Mouse (Mus musculus) large intestine, adult 2 months (tissue): ENCODE results near the gene Tmigd3. TPM values are rescaled to one million over a fixed set of nuclear protein-coding genes. Genes with fewer than 3 reads are reported as not detected.
A peak's percentile ranks its signal among the peaks of the same experiment; 100 is the strongest.

Experiments
- DNase-seq: peaks from one replicate; pipeline ENCODE4 v3.0.0-alpha.2; 2012; ENCODE audit warnings: low read depth, low spot score
- WGBS: fragments of 180-500 bp; shearing (Covaris S2); methylation state at CpG from one replicate; pipeline ENCODE4 v1.1.7; 2018; 5-methylcytosine and 5-hydroxymethylcytosine counted together
- polyA plus RNA-seq: library from polyadenylated mRNA; depleted of rRNA; stranded (reverse); fragments of >200 nt; gene quantifications from 2 replicates; pipeline ENCODE4 v1.2.3, GENCODE M21; 2012; rRNA removed

Tmigd3 gene
- 0.48 and 0.51 TPM in 2 replicates for polyA plus RNA-seq

DNA sequence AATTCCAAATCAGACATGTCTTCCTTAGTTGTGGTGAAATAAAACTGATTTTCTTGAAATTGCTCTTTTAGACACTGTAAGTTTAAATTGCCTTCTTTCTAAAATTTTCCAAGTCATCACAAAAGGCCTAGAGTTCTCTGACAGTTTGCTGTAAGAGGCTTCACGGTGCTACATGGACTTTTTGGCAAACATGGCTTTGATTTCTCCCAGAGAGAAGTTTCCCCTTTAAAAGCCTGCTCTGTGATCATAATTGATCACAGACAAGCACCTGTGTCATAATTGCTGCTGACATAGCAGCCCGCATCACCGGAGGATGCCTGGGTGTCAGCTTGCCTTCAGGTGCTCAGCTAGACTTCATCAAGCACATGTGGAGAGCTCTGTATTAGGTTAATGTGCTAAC is at the start of gene Tmigd3, which contains the start of gene Adora3:
Gene Tmigd3, plus strand, starts transcription at position 346 of the 400 bp plus-strand sequence.
Gene Adora3, plus strand, starts transcription at position 301 of the 400 bp plus-strand sequence.
- no peak for DNase-seq
- WGBS, result 90% methylated on average over 3 of the region's 3 CpGs

DNA sequence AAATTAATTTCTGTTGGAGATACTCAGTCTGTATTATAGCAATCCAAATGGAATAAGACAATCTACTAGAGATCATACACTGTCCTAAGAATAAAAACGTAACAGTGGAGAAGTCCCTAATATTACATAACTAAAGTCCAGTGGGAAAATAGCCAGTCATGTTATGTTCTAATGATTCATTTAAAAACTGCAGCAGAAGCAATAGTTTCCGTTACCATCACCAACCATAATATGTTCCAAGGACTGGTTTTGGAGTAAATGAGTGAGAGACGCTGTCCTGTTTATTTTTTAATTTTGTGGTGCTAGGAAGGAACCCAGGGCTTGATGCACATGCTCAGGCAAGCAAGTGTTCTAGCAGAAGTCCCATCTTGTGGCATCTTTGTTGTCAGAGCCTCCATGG is 49.2 kb upstream of the Tmigd3 start:
- WGBS, result 84% methylated on average over 3 of the region's 3 CpGs
- no peak for DNase-seq

DNA sequence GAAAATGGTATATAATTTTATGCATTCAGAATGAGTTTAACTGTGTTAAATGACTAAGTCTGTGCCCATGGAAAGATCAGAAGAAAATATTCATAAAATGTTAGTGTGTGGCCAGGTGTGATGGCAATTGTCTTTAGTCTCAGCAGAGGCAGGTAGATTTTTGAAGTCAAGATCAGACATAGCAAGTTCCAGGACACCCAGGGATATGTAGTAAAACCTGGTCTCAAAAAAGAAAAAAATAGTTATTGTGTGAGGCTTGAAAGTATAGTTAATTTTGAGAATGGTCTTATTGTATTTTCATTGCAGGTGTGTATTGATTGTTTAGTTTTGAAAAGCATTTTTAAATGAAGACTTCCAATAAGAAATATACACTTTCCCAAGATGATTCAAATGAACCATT is 47.1 kb upstream of the Tmigd3 start:
- DNase-seq, result no peak

DNA sequence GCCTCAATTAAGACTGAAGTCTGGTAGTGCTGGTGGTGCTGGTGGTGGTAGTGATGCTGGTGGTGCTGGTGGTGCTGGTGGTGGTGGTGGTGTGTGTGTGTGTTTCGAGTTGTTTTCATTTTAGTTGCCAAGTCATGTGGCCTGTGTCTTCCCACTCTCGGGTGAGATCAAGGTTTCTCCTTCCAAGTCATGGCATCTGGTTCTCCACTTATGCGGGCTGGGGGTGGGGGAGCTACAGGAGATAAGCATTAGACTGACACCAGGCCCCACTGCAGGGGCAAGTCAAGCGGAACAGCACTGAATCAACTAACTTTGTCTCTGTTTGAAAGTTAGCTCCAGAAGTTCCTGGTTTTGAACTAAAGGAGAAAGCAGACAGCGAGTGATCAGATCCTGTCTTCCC is 46.6 kb upstream of the Tmigd3 start:
- no peak for DNase-seq
- 73% methylated on average over 5 of the region's 5 CpGs for WGBS

DNA sequence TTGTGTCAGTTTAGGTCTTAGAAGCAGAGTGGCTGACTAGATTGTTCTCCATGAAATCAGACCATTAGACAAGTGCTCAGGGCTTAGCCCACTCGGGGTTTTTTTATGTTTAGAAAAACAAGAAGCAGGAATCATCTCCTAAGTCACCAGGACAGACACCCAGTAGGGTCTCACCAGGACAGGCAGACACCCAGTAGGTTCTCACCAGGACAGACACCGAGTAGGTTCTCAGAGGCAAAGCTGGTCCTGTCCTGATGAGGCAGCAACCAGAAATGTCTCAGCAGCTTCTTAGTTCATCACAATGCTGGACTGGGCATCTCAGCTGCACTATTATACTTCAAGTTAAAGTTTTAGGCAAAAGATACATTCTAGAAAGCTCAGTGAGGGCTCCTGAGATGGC is 46.0 kb upstream of the Tmigd3 start:
- DNase-seq, result no peak

DNA sequence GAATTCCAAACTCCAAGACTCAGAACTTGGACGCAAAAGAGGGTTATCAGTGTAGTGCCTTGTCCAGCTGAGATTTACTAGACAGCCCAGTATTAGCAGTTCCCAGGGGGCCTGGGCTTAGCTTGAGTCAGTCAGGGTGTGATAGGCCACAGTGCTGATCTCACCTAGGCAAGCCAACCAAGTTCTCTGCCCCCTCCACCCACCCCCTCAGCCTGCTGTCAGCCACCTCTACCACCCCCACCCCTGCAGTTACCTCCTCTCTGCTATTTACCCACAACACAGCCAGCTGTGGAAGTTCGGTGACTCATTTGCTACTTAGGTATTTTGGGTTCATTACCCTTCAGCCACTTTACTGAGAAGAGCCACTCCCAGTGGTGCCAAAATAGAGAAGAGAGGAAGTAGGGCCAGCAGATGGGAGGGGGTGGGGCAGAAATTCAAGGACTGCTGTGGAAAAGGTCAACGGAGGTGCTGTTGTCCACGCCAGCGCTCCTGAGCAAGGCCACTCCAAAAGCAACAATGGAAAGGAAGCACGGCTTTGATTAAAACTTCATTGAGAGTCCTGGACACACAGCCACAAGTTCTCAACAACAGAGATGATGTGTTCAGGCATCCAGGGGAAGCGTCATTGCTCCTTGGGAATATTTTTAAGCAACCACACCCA is 45.1 kb upstream of the Tmigd3 start:
- 33% methylated on average over 7 of the region's 7 CpGs for WGBS
- no peak for DNase-seq

More for the DNA sequence above, 46.0 kb upstream of the Tmigd3 start:
- WGBS, result 64% methylated on average over 2 of the region's 2 CpGs

DNA sequence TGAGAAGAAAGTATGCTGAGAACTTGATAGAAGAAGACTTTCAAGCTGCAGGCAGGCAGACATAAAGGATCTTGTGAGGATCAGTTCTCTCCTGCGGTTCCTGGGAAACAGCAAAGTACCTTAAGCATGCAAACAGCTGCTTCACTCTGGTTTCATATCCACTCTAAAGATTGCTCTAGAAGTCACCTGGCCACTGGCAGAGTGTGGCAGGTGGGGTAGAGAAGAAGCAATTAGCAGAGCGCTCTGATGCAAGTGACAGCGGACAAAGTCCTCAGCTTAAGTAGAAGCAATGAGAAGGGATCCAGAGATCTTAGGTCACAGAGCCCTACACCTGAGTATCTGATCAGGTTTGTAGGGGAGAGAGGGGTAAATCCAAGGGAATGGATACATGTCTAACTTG is 39.1 kb upstream of the Tmigd3 start:
- DNase-seq, result no peak
- 71% methylated on average over 3 of the region's 3 CpGs for WGBS

DNA sequence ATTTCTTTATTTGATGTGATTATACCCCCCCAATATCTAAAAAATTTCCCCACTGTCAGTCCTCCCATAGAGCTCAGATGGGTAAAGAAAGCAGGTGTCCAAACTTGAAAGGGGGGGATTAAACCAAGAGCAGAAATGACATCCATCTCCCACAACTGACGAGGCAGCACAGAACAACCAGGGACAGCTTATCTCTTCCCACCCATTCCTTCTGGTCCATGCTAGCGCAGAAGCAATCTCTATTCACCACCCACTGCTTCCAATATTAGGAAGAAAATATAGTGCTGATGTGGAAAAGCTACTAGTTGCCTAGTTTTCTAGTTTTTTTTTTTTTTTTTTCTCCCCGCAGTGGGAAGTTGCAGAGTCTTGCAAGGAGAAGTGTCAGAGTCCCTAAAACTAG is 34.8 kb upstream of the Tmigd3 start:
- no peak for DNase-seq
- WGBS, result 79% methylated on average over 3 of the region's 3 CpGs

DNA sequence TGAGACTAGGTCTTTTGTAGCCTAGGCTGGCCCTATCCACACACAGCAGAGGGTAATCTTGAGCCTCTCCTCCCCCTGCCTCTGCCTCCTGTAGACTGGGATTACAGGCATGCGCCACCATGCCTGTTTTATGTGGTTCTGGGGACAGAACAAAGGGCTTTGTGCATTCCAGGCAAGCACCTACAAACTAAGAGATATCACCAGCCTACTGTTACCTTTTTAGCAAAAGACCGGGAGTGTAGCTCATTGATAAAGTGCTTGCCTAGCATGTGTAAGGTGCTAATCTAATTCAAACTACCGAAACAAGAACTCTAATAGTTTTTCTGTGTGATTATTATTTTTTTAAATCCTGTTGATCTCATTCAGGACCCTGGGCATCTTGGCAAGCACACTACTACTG is 33.8 kb upstream of the Tmigd3 start:
- WGBS, result 87% methylated on average over 3 of the region's 3 CpGs
- DNase-seq, result no peak

DNA sequence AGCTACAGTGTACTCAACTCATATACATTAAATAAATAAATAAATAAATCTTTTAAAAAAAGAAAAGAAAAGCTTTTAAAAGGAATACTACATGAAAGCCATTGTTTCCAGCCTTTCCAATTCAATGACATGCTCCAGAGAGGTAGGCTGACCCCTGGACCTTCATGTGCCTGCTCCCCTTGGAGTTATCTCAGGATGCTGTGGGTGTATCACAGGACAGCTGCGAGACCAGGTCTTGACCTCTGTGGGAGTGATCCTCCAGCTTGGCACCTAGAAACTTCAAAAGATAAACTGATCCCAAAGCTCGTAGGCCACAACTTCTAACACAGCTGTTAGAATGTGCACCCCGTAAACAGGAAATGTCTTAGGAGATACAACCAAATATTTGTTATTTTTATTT is 32.0 kb upstream of the Tmigd3 start:
- 84% methylated on average over 3 of the region's 3 CpGs for WGBS

DNA sequence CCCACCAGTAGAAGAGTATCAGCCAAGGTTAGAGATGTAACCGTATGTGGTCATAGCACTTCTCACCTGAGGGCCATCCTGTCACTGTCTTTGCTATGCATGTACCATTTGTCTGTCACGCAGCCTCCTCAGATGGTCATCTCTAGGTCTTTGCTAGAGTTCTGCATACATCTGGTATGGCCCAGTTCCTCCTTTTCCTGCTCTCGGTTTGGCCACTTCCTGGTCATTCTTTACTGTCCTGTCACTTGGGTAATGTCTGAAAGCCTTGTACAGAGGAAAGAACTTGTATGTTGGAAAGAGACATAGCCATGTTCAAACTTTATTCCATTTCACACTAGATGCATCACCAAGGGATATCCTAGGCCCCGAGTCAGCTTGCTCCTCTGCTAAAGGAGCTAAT is 30.9 kb upstream of the Tmigd3 start:
- 85% methylated on average over 4 of the region's 4 CpGs for WGBS
- DNase-seq, result no peak

More for the DNA sequence above, 32.0 kb upstream of the Tmigd3 start:
- DNase-seq, result no peak

DNA sequence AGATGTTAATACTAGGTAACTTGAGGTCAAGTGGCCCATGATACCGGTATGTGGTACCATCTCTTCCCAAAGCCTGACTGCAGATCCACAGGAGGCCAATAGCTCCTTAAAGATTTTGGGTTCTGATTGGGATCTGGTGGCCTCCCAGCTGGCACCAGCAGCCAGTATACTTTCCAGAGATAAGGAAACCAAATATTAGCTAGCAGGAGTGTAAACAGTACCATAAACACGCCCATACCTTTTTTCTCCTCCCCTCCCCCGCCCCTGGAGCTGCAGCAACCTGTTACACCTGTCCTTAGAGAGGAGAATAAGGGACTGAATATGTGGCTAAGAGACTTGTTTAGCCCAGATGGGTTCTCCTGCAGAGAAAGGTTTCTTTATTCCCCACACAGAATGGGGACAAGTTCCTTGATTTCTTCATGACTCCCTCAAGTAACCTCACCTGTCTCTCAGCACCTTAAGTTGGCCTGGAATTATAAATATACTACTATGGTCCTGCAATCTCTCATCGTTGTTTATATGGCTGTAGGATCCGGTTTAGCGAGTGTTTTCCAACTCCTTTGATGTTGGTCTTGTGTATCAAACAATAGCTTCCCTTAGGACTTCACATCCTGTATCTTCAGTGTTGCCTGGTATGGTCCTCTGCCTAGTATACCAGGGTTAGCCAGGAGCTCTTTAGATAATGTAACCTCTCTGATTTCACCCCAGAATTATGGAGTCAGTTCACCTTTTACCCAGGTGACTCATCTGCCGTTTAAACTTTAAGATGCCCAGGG is 24.2 kb upstream of the Tmigd3 start:
- peak; percentile 58 for DNase-seq
- 18% methylated on average over 7 of the region's 7 CpGs for whole genome bisulfite sequencing

DNA sequence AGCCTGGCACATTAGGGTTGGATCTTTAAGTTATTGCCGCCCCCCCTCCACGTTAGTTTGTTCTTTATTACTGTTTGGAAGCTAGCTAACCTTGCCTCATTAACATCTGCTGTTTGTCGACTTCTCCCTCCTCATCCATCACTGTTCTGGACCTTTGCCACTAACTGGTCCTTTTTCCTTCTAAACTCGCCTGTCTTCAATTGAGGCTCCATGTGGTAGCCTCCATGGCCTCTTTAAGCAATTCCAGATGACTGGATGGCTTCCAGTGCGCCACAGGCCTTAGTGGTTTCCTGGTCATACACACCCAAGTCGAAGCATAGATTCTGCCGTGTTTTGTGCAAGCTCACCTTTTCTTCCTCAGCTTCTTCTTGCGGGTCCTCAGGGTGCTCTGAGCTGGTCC is 16.9 kb upstream of the Tmigd3 start:
- 52% methylated on average over 8 of the region's 8 CpGs for WGBS
- DNase-seq, result no peak

DNA sequence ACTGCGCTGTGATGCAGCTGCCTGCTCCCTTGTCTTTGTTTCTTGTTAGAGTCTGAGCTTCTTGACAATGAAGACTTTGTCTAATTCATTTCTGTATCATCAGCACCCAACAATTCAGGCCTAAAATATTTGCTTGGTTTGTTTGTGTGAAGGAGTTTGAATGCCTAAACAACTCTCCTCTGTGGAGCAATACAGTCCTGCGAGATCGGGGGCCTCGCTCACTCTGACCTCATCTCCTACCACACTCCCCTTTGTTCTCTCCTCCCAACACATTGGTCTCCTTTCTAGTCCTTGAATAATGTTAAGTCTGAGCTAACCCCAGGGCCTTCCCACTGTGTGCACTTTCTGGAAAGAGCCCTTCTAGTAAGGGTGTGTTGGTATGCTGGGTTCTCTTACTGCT is 15.9 kb upstream of the Tmigd3 start:
- WGBS, result 88% methylated on average over 4 of the region's 4 CpGs
- DNase-seq, result no peak

DNA sequence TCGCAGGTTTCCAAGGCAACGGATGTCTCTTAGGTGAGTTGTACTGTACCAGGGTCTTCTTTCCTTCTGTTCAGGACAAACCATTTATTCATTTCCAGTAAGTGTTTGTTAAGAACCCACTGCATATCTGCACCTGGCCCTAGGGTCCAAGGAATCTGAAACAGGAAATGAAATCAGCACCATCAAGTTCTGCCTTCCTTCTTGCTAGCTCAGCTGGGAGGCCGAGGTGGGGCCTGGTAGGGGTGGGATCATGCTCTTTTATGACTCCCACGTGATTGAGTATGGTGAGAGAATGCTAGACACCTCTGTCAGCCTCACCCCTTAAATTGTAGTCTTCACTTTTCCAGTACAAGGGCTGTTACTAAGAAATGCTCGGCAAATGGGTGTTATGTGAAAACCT is 13.2 kb upstream of the Tmigd3 start:
- 50% methylated on average over 5 of the region's 5 CpGs for WGBS
- no peak for DNase-seq

DNA sequence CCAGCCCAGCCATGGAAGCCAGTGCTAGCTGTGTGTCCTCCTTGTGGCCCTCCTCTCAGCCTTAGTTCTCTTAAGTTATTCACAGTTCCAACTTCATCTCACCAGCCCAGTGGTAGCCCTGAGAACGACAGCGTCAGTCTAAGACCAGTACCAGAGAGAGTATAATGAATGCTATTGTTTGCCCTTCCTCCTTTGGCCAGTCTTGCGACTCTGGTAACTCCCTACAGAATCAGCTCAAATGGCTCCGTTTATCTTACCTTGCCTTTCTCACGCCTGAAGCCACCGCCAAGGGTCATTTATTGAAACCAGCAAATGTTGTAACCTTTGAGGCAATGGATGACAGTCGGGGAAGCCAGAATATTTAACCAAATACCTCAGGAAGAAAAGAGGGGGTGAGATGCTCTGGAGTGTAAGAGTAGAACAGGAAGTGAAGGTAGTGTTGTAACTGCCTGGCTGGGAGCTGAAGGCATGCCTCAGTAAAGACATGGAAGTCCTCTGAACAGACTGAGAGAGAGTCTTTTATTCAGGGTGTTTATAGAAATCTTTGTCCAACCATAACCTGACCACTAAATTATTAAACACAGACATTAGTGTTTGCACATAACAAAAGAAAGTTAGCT is 8.8 kb upstream of the Tmigd3 start:
- 24% methylated on average over 7 of the region's 7 CpGs for WGBS

DNA sequence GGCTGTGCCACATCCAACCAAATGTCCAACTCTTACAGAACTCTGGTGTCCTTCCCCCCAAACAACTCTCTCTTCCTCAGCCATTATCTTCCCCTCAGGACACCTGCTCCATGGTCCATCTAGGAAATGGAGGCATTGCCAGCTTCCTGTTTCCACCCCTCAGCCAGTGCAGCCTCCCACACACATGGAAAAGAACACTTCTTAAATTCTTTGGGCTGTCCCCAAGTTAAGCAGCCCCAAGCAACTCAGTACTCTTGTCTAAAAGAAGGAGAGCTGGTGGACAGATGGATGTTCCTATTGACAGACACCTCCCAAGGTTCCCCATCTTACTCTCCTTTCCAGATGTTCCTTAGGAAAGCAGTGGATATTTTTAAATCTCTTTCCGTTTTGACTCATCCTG is 6.6 kb upstream of the Tmigd3 start:
- no peak for DNase-seq
- WGBS, result 65% methylated on average over 1 of the region's 1 CpGs

More for the DNA sequence above, 8.8 kb upstream of the Tmigd3 start:
- no peak for DNase-seq

DNA sequence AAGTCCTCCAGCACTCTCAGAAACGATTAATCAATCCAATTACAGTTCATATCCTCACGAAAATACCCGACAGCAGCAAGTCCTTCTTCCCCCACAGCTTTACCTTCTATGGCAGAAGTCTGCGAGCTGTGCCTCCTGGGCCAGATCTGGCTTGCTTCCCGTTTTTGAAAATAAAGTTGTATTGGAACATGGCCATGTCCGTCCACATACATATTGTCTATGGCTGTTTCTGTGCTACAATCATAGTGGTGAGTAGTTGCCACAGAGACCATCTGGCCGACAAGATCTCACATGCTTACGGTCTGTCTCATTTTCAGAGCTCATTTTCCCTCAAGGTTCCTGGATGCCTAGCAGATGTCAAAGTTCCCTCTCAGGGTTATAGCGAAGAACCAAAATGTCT is 5.6 kb upstream of the Tmigd3 start:
- DNase-seq, result no peak
- WGBS, result 70% methylated on average over 9 of the region's 9 CpGs

DNA sequence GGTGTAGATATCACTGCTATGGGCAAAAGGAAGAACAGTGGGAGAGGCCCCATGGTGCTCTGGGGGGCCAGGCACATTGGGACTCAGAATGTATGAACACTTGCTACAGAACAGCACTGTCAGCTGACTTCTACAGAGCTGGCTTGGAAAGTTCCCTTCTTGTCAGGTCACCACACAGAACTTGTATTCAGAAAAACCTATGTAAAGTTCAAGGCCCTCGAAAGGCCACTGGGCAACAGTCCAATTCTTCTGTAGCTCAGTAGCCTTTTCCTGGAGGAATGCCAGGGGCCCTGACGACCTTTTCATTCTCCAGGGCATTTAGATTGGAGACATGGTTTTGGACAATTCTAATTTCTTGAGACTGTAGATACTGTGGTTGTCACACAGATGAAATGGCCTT is 2.6 kb upstream of the Tmigd3 start:
- no peak for DNase-seq
- 30% methylated on average over 2 of the region's 2 CpGs for WGBS

DNA sequence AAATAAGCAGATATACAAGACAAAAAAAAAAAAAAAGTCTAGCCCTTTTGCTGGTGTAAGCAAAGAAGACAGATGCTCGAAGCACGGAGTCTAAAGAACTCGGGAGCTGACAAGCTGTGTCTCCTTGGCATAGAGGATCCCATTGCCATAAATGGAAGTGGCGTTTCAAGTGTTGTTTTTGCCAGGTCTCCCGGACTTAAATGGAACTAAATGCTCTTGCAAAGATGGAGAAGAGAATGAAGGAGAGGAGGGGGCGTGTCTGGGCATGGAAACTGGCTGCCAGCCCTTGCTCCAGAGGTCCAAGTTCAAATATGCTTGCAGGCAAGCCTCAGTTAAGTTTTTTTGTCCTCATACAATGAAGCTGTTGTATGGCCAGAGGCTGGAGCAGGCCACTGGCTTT is 1.3 kb downstream of the Tmigd3 start:
- no peak for DNase-seq
- whole genome bisulfite sequencing, result 26% methylated on average over 6 of the region's 6 CpGs

DNA sequence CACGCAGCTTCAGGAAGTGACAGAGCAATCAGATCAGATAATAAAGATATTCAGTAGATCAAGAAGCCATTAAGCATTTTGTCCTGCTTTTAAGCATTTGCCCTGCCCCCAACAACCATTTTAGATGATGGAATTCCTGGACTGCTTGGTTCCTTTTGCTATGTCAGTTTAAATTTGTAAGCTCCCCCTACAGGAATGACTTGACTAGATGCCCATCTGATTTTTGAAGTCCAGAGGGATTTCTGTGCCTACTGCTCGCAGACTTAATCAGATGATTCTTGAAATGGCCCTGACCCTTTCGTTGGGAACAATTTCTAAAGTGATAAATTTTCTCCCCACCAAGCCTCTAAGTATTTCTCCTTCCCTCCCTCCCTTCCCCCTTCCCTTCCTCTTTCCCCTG is 1.9 kb downstream of the Tmigd3 start:
- DNase-seq, result no peak
- WGBS, result 44% methylated on average over 3 of the region's 3 CpGs
